Mouse (Mus musculus) neural tube, embryonic 13.5 days (tissue): Measurements from ENCODE around the gene Kazn. TPM values are rescaled to one million over a fixed set of nuclear protein-coding genes. Genes with fewer than 3 reads are reported as not detected.

Experiments used
- ATAC-seq: fragments of 200-750 bp; cut with Nextera tagmentation; 2 replicates; pipeline ENCODE4 v1.8.0; 2017; ENCODE audit warnings: low read depth, mild to moderate bottlenecking, moderate TSS enrichment, moderate library complexity
- H3K27ac ChIP-seq: fragments of 300-500 bp; sonication (generic); replicated peaks from 2 replicates; pipeline ENCODE4 v1.5.1; 2015; ENCODE audit warnings: moderate library complexity, mild to moderate bottlenecking, inconsistent platforms
- H3K27me3 ChIP-seq: fragments of 300-500 bp; sonication (generic); 2 replicates; pipeline ENCODE4 v1.6.1; 2015; ENCODE audit warnings: mild to moderate bottlenecking, inconsistent platforms
- H3K36me3 ChIP-seq: fragments of 300-500 bp; sonication (generic); 2 replicates; pipeline ENCODE4 v1.6.1; 2015; ENCODE audit warnings: mild to moderate bottlenecking, inconsistent platforms
- H3K4me1 ChIP-seq: fragments of 300-500 bp; sonication (generic); replicated peaks from 2 replicates; pipeline ENCODE4 v1.6.1; 2015; ENCODE audit warnings: inconsistent platforms
- H3K4me2 ChIP-seq: fragments of 300-500 bp; sonication (generic); 2 replicates; pipeline ENCODE4 v1.6.1; 2015; ENCODE audit warnings: inconsistent platforms, mild to moderate bottlenecking, moderate library complexity
- H3K4me3 ChIP-seq: fragments of 300-500 bp; sonication (generic); 2 replicates; pipeline ENCODE4 v1.5.1; 2015; ENCODE audit warnings: mild to moderate bottlenecking, inconsistent platforms
- H3K9ac ChIP-seq: fragments of 300-500 bp; sonication (generic); 2 replicates; pipeline ENCODE4 v1.6.1; 2015; ENCODE audit warnings: moderate library complexity, mild to moderate bottlenecking, inconsistent platforms
- H3K9me3 ChIP-seq: fragments of 300-500 bp; sonication (generic); 2 replicates; pipeline ENCODE4 v1.6.1; 2016; ENCODE audit warnings: inconsistent platforms
- WGBS: fragments of 180-500 bp; shearing (Covaris S2); methylation state at CpG from one replicate; pipeline ENCODE4 v1.1.7; 2015; 5-methylcytosine and 5-hydroxymethylcytosine counted together
- polyA plus RNA-seq: library from polyadenylated mRNA; unstranded; fragments of >200 nt; fragmentation: Nextera tagmentation; extraction: Ambion mirVana; gene quantifications from 2 replicates; pipeline ENCODE4 v1.2.1, GENCODE M21; 2015

Gene Kazn
- polyA plus RNA-seq, 1 experiment from 2014 or later, result 18.9 TPM

DNA sequence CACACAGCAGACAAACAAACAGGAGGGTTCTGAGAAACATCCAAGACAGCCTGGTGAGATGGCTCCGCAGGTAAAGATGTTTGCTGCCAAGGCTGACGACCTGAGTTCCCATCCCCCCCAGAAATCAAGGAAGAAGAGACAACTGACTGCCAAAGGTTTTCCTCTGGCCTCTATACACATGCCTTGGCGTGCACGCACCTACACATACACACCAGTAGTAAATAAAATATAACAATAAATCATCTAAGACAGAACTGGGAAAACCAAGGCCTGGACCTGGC is 158.8 kb downstream of the Kazn start:
- Histone ChIP-seq H3K36me3 (no peaks in the 10 kb centered on the region), H3K9me3 (no peaks in the 10 kb centered on the region), H3K4me1 (peaks cover 52% of the 10 kb centered on the region), H3K4me2 (no peak overlapping the region), H3K9ac (no peak overlapping the region), H3K27ac (no peak overlapping the region), H3K27me3 (peaks cover 41% of the 10 kb centered on the region), H3K4me3 (no peak overlapping the region)
- no peak for ATAC-seq
- WGBS, result 76% methylated on average over 4 of the region's 4 CpGs

DNA sequence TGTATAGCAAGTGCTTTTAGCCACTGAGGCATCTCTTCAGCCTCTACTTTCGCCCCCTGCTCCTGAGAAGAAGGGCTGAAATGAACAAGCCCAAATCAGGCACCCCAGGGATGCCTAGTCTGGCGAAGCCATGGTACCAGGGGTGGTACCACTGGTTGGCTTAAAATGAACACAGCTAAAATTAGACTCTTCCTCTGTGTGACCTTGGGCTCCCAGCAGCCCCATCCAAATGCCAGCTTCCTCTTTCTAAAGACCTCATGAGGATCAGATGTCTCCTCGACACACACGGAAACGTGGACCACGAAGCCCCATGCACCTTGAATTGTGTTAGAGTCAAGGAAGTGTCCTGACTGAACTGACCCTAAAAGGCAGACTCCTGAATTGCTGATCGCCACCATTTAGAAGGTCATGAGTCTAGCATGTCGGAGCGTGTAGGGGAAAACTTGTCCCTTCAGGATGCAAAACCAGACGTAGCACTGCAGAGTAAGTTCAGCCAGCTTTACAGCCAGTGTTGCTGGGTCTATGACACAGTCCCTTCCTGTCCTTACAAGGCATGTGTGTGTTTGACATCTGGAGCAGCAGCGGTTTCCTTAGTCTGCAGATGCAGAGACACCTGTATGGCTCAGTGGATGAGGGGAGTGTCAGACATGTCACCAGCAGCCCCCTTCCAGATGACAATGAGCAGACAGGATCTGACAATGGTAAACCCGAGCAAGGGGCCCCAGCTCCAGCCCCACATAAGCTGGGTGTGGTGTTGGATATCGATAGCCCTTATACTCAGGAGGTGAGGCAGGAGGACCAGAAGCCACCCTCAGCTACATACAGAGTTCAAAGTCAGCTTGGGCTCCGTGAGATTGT is 159.3 kb downstream of the Kazn start:
- no peaks in the 10 kb centered on the region for H3K9me3 ChIP-seq
- H3K4me2 ChIP-seq, result no peak overlapping the region
- H3K27ac ChIP-seq, result no peak overlapping the region
- 86% methylated on average over 14 of the region's 14 CpGs for WGBS
- H3K36me3 ChIP-seq, result no peaks in the 10 kb centered on the region
- no peak overlapping the region for H3K4me3 ChIP-seq
- H3K9ac ChIP-seq, result no peak overlapping the region
- peaks cover 36% of the 10 kb centered on the region for H3K27me3 ChIP-seq
- ATAC-seq, result no peak
- H3K4me1 ChIP-seq, result peaks cover 49% of the 10 kb centered on the region

DNA sequence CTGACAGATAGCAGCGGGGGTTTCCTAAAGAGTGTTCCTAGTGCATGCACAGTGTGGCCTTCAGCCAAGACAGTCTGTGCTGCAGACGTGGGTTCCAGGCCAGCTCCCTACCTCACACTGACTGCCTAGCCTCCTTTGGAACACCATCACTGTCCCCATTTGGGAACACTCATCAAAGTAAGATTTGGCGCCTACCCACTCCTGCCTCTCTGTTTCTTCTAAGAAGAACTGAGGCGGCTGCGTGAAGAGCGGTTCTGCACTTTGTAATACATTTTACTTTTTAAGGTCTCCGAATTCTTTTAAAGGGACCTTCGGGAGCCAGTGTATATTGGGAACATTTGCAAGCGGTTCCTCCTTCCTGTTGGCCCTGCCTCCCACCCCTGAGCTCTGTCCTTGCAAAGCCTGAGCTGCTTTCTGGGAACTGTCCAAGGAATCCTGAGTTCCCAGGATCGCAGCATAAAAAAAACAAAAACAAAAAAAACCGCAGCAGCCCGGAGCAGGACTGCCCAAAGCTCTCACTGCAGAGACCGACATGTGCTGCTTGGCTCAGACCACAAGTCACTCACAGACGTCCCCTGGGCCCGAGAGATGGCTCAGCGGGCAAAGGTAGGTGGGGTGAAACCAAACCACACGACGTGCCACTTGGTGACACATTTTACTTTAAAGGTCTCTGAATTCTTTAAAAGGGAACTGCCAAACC is 161.5 kb downstream of the Kazn start:
- H3K9ac ChIP-seq, result no peak overlapping the region
- 45% methylated on average over 18 of the region's 18 CpGs for WGBS
- H3K4me3 ChIP-seq, result no peak overlapping the region
- H3K9me3 ChIP-seq, result no peaks in the 10 kb centered on the region
- H3K36me3 ChIP-seq, result no peaks in the 10 kb centered on the region
- H3K4me2 ChIP-seq, result no peak overlapping the region
- H3K27ac ChIP-seq, result 0 out of 2 replicates have a peak overlapping the region, but pooled peaks have one; percentile 18
- no peak for ATAC-seq
- peaks cover 30% of the 10 kb centered on the region for H3K4me1 ChIP-seq
- H3K27me3 ChIP-seq, result peaks cover 16% of the 10 kb centered on the region

DNA sequence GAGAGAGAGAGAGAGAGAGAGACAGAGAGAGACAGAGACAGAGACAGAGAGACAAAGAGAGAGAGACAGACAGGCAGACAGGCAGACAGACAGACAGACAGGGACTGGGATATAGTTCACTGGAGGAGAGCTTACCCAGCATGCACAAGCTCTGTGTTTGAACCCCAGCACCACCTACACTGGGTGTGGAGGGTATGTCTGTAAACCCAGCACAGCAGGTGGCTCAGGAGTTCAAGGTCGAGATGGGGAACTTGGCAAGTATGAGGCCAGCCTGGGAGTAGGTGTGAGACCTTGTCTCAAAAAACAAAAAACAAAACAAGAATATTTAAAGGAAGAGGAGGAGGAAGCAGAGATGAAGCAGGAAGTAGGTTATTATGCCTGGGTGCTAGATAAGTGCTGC is 162.3 kb downstream of the Kazn start:
- no peak overlapping the region for H3K9ac ChIP-seq
- ATAC-seq, result no peak
- 67% methylated on average over 1 of the region's 1 CpGs for WGBS
- peaks cover 29% of the 10 kb centered on the region for H3K4me1 ChIP-seq
- H3K27ac ChIP-seq, result no peak overlapping the region
- H3K4me2 ChIP-seq, result no peak overlapping the region
- no peaks in the 10 kb centered on the region for H3K36me3 ChIP-seq
- H3K27me3 ChIP-seq, result peaks cover 13% of the 10 kb centered on the region; the same call in 1 of the 2 replicates
- no peak overlapping the region for H3K4me3 ChIP-seq
- H3K9me3 ChIP-seq, result no peaks in the 10 kb centered on the region

DNA sequence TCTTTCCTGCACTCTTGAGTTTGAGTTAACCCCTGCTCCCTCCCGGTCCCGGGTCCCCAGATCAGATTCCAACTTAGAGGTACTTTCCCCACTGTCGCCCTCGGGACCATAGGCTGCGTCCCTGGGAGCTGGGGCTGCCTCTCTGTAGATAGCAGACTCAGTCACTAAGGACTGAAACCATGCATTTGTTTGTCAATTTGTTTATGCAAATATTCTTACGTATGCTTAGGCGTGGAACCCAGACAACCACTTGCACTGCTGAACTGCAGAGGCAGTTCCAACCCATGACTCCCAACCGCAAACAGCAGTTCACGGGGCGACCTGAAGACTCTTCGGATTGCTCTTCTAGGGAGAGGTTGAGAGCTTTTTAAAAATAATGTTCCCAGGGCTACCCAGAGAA is 163.3 kb downstream of the Kazn start:
- ATAC-seq, result no peak
- H3K4me1 ChIP-seq, result peaks cover 28% of the 10 kb centered on the region
- WGBS, result 89% methylated on average over 11 of the region's 11 CpGs
- H3K4me3 ChIP-seq, result no peak overlapping the region
- no peaks in the 10 kb centered on the region for H3K36me3 ChIP-seq
- peaks cover 16% of the 10 kb centered on the region for H3K27me3 ChIP-seq
- H3K27ac ChIP-seq, result no peak overlapping the region
- no peak overlapping the region for H3K4me2 ChIP-seq
- no peak overlapping the region for H3K9ac ChIP-seq
- H3K9me3 ChIP-seq, result no peaks in the 10 kb centered on the region

DNA sequence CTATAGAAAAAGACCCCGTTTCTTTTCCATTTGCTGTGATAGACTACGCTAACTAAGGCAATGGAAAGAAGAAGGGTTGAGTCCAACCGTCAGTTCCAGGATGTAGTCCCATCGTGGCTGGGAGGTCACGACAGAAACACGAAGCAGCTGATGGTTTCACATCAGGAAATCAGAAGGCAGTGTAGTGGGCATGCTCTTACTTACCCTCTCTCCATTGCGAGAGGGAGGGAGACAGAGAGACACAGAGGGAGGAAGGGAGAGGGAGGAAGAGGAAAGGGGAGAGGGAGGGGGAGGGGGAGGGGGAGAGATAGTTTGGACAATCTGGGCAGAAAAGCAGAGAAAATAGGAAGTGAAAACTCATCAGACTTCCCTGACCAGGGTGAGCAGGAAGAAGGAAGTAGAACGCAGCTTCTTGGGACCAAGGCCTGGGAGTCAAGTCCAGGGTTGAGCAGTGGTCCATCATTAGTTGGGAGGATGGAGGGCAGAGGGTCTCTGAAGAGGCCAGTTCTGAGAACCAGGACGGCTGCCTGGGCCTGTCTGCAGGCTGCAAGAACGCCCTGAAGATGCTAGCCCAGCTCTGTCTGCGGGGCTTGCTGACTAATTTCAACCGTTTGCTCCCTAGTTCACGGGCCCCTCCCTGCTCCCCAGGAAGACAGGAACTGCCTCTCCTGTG is 165.0 kb downstream of the Kazn start:
- Histone ChIP-seq H3K4me2 (no peak overlapping the region), H3K9me3 (no peaks in the 10 kb centered on the region), H3K4me1 (peaks cover 24% of the 10 kb centered on the region), H3K36me3 (no peaks in the 10 kb centered on the region), H3K4me3 (no peak overlapping the region), H3K9ac (no peak overlapping the region), H3K27me3 (peaks cover 19% of the 10 kb centered on the region), H3K27ac (no peak overlapping the region)
- ATAC-seq, result no peak
- 72% methylated on average over 13 of the region's 13 CpGs for WGBS

DNA sequence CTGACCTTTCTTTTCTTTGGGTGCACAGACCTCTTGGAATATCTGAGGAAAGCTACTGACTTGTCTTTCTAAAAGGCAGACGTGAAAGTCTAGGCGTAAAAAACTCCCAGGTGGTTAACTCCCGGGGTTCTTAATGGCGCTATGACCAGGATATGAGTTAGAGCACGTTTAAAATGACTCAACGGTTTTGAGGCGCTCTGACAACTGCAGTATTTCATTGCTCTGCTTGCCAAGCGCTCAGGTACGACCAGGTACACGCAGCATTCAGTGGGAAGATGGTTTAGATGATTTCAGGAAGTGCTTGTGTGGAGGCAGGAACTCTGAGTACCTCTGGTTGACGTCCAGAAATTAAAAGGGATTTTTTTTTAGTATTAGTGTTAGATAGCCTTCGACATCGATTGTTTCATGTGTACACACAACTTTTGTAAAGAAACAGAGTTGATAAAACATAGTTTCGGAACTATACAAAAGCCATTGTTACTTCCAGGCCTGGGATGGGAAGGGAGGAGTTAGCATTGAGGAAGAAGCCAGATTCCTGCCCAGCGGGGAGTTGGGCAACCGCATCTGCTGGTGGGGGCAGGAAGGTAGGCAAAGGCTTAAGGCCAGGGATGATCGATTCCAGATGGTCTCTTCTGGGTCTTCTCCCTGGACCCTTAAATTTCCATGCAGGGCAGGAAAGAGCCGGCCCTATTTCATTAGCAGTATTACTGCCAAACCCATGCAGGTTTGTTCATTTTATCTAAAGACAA is 167.8 kb downstream of the Kazn start:
- Histone ChIP-seq H3K27ac (no peak overlapping the region), H3K4me2 (no peak overlapping the region), H3K9me3 (no peaks in the 10 kb centered on the region), H3K27me3 (peaks cover 25% of the 10 kb centered on the region), H3K4me1 (peaks cover 27% of the 10 kb centered on the region), H3K4me3 (no peak overlapping the region), H3K36me3 (no peaks in the 10 kb centered on the region), H3K9ac (no peak overlapping the region)
- 11% methylated on average over 18 of the region's 18 CpGs for WGBS
- no peak for ATAC-seq

DNA sequence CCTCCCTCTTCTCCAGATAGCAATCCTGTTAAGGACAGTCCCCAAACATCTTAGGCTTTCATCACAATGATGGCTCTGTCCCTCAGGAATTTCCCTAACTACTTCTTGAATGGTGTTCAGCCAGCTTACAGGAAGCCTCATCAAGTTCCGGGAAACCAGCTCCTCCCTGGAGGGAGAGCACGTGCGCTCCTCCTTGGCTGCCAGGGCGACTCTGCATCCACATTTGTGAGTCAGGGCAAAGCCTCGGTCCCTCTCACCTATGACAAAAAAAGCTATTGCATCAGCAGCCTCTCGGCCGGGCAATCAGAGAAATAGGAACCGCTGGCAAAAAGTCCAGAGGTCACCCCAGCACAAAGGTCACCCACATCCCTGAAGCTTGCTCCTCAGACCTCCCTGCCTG is 168.4 kb downstream of the Kazn start:
- Histone ChIP-seq H3K4me2 (no peak overlapping the region), H3K9me3 (no peaks in the 10 kb centered on the region), H3K4me3 (no peak overlapping the region), H3K27ac (no peak overlapping the region), H3K9ac (no peak overlapping the region), H3K36me3 (no peaks in the 10 kb centered on the region), H3K27me3 (peaks cover 25% of the 10 kb centered on the region), H3K4me1 (peaks cover 33% of the 10 kb centered on the region)
- ATAC-seq, result no peak
- WGBS, result 8% methylated on average over 8 of the region's 8 CpGs

DNA sequence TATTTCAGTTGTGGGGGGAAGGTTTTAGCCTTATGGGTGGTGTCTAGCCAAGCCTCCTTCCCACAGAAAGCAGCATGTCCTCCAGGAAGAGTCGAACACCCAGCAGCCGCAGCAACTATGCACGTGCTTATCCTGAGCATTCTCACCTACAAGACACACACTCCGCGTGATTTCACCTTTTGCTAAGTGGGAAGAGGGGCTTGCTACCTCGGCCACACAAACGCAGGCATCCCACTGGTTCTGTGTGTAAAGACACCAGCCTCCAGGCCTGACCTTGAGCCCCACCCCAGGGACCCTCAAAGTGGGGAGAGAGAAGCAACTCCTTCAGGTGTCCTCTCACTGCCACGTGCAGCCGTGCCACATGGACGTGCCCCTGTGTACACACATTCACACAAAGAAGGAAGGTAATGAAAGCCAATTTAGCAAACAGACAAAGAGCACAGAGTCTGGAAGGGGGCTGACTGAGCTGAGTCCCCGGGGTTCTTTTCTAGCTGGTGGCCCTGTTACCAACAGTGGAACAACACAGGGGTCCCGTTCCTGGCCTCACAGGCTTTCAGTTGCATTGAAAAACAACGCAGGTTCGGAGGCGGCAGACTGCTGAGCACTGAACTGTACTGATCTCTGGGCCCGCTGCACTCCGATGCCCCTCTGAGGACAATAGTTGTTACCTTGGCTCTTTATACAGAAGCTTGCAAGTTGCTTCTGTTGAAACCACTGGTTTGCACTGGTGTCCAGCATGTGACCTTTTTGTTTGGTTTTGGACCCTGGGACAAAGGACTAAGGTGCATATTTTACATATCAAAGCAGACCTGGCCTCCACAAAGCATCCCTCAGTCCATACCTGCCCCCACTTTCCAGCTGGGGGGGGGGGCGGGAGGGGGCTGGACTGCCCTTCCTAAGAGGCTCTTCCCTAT is 170.0 kb downstream of the Kazn start:
- no peaks in the 10 kb centered on the region for H3K9me3 ChIP-seq
- H3K4me2 ChIP-seq, result no peak overlapping the region
- H3K9ac ChIP-seq, result no peak overlapping the region
- ATAC-seq, result no peak
- H3K36me3 ChIP-seq, result no peaks in the 10 kb centered on the region
- no peak overlapping the region for H3K27ac ChIP-seq
- no peak overlapping the region for H3K4me3 ChIP-seq
- H3K27me3 ChIP-seq, result peaks cover 25% of the 10 kb centered on the region
- 26% methylated on average over 18 of the region's 18 CpGs for WGBS
- peaks cover 37% of the 10 kb centered on the region for H3K4me1 ChIP-seq

DNA sequence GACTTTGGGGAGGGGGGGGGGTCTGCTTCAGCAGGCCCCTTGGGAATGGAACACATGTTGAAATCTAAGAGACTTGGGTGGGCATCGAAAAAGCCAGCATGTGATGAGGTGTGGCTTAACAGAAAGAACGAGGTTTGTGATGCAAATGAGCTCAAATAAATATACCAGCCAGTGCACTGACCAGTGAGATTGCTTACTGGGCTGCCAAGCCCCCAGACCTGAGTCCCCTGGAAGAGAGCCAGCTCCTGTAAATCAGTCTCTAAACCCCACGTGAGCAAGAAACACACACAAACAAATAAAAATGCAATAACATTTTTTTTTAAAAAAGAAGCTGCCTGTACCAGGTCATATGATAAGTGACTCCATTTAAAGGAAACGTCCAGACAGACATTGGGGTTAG is 172.6 kb downstream of the Kazn start:
- Histone ChIP-seq H3K4me2 (no peak overlapping the region), H3K9ac (no peak overlapping the region), H3K27me3 (peaks cover 17% of the 10 kb centered on the region), H3K4me1 (peaks cover 35% of the 10 kb centered on the region), H3K36me3 (no peaks in the 10 kb centered on the region), H3K9me3 (no peaks in the 10 kb centered on the region), H3K27ac (0 out of 2 replicates have a peak overlapping the region, but pooled peaks have one; percentile 13), H3K4me3 (no peak overlapping the region)
- no peak for ATAC-seq
- 23% methylated on average over 4 of the region's 4 CpGs for WGBS

DNA sequence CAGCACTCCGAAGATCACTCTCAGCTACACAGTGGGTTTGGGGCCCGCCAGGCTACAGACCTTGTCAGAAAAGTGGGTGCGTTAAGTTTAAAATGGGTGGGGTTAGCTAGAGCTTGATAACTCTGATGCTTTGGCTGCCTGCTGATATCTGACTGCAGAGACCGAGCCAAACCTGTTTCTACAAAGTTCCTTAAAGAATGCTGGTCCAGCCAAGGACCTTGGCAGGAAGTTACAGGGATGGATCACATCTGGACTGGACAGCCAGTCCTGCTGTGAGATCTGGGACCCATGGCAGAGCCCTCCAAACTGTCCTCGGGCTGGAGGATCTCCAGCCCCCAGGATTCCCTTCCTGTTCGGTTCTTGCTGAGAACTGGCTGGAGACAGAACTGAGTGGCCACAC is 173.4 kb downstream of the Kazn start:
- Histone ChIP-seq H3K4me1 (peaks cover 36% of the 10 kb centered on the region), H3K4me2 (no peak overlapping the region), H3K36me3 (no peaks in the 10 kb centered on the region), H3K9ac (no peak overlapping the region), H3K4me3 (no peak overlapping the region), H3K9me3 (no peaks in the 10 kb centered on the region), H3K27ac (0 out of 2 replicates have a peak overlapping the region, but pooled peaks have one; percentile 13), H3K27me3 (peaks cover 14% of the 10 kb centered on the region)
- no peak for ATAC-seq
- WGBS, result 74% methylated on average over 6 of the region's 6 CpGs
